Mouse (Mus musculus): ENCODE measurements at regions not wholly inside any gene's neighbourhood (a gene's known extent, or its start where the extent isn't known, plus 50 kb on each side); places are given as distances from the start of the nearest gene placed in this dataset.
"Not testable (repeated sequence)": the region's sequence is repeated elsewhere in the genome, so short reads cannot be mapped to it uniquely, and the experiment has no call there.

DNA sequence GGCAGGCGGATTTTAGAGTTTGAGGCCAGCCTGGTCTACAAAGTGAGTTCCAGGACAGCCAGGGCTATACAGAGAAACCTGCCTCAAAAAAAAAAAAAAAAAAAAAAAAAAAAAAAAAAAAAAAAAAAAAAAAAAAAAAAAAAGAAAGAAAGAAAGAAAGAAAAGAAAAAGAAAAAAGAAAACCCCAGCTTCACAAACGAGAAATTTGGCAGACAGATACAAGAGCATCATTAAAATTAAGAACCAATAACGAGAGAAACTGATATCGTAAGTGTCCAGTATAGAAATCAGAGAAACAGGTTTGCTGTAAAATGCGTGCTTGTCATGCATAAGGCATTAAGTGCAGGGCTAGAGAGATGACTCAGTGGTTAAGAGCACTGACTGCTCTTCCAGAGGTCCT is 228.4 kb upstream of the Jarid2 start:
- not testable (repeated sequence) for TF ChIP-seq CTCF (IDR thresholded peaks at IDR 0.05; ENCODE audit: extremely low read depth, insufficient read length, insufficient replicate concordance, low read depth, low read length); POLR2A (IDR thresholded peaks at IDR 0.05; ENCODE audit: low read depth, low read length)

Data from small intestine, adult 2 months (tissue).